Mouse (Mus musculus): ENCODE measurements around the gene Atp5mpl.

Atp5mpl gene

GRCm38 (mm10) chr12:111912802-111913201 is 54.0 kb downstream of the Atp5mpl start:
- no peak for DNase-seq (ENCODE audit: low read depth, low spot score)

DNA sequence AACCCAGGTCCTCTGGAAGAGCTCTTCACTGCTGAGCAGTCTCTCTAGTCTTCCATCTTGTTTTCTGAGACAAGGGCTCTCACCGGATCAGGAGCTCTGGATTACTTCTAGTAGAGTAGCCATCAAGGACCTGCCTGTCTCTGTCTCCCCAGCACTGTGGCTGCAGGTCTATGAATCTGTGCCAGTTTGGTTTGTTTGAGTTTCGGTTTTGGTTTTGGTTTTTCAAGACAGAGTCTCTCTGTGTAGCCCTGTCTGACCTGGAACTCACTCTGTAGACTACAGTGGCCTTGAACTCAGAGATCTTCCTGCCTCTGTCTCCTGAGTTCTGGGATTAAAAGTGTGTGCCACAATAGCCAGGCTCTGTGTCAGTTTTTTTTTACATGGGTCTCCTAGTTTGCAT is 55.0 kb downstream of the Atp5mpl start:
- DNase-seq (ENCODE audit: low read depth, low spot score) = no peak
